Mouse (Mus musculus): Measurements from ENCODE around the gene Ankrd11. TPM values are rescaled to one million over a fixed set of nuclear protein-coding genes. Genes with fewer than 3 reads are reported as not detected.
A peak's percentile ranks its signal among the peaks of the same experiment; 100 is the strongest.

The Ankrd11 gene
- polyA plus RNA-seq, 1 experiment, result 77.7 TPM

- 74% methylated on average over 3 of the region's 3 CpGs for WGBS
- H3K36me3 ChIP-seq (ENCODE audit: control insufficient read depth, insufficient read depth, low read length), result peaks cover 22% of the 10 kb centered on the region
- no peak for TF ChIP-seq POLR2A (IDR thresholded peaks at IDR 0.05; ENCODE audit: low read depth, low read length)
- no peak for TF ChIP-seq CTCF (IDR thresholded peaks at IDR 0.05; ENCODE audit: extremely low read depth, insufficient read depth, insufficient read length, insufficient replicate concordance)
Observed at GRCm38 (mm10) chr8:122880302-122880701, 161.8 kb downstream of the Ankrd11 start.

GRCm38 (mm10) chr8:122878231-122878630 is 163.8 kb downstream of the Ankrd11 start:
- 83% methylated on average over 3 of the region's 3 CpGs for WGBS
- H3K27ac ChIP-seq (ENCODE audit: insufficient read depth, low read length), result no peak overlapping the region
- peaks cover 4% of the 10 kb centered on the region; the same call in 1 of the 2 replicates for H3K4me1 ChIP-seq (ENCODE audit: control insufficient read depth, insufficient read depth, insufficient read length)
- peaks cover 5% of the 10 kb centered on the region for H3K36me3 ChIP-seq (ENCODE audit: control insufficient read depth, insufficient read depth, low read length)
- no peak for DNase-seq (ENCODE audit: low read depth in 1 of 2, low spot score in 2 of 2)
- no peaks in the 10 kb centered on the region for H3K27me3 ChIP-seq (ENCODE audit: control insufficient read depth, insufficient read depth, low read length)
- H3K4me3 ChIP-seq (ENCODE audit: extremely low read depth, insufficient read depth, insufficient read length), result no peak overlapping the region
- TF ChIP-seq CTCF (IDR thresholded peaks at IDR 0.05; ENCODE audit: extremely low read depth, insufficient read depth, insufficient read length, insufficient replicate concordance) (no peak), POLR2A (IDR thresholded peaks at IDR 0.05; ENCODE audit: low read depth, low read length) (no peak)

More at GRCm38 (mm10) chr8:122880302-122880701, 161.8 kb downstream of the Ankrd11 start:
- no peak overlapping the region for H3K27ac ChIP-seq (ENCODE audit: insufficient read depth, low read length)
- no peaks in the 10 kb centered on the region for H3K27me3 ChIP-seq (ENCODE audit: control insufficient read depth, insufficient read depth, low read length)
- DNase-seq (ENCODE audit: low read depth in 1 of 2, low spot score in 2 of 2), result no peak
- no peak overlapping the region for H3K4me3 ChIP-seq (ENCODE audit: extremely low read depth, insufficient read depth, insufficient read length)
- H3K4me1 ChIP-seq (ENCODE audit: control insufficient read depth, insufficient read depth, insufficient read length), result no peaks in the 10 kb centered on the region

GRCm38 (mm10) chr8:122875186-122875585 is 166.9 kb downstream of the Ankrd11 start:
- no peak for DNase-seq (ENCODE audit: low read depth in 1 of 2, low spot score in 2 of 2)
- Histone ChIP-seq H3K4me1 (ENCODE audit: control insufficient read depth, insufficient read depth, insufficient read length) (peaks cover 10% of the 10 kb centered on the region; the same call in 1 of the 2 replicates), H3K27ac (ENCODE audit: insufficient read depth, low read length) (no peak overlapping the region), H3K27me3 (ENCODE audit: control insufficient read depth, insufficient read depth, low read length) (no peaks in the 10 kb centered on the region), H3K4me3 (ENCODE audit: extremely low read depth, insufficient read depth, insufficient read length) (no peak overlapping the region), H3K36me3 (ENCODE audit: control insufficient read depth, insufficient read depth, low read length) (no peaks in the 10 kb centered on the region)
- 93% methylated on average over 5 of the region's 5 CpGs for WGBS
- TF ChIP-seq POLR2A (IDR thresholded peaks at IDR 0.05; ENCODE audit: low read depth, low read length) (no peak), CTCF (IDR thresholded peaks at IDR 0.05; ENCODE audit: extremely low read depth, insufficient read depth, insufficient read length, insufficient replicate concordance) (no peak)

GRCm38 (mm10) chr8:122873171-122873570 is 168.9 kb downstream of the Ankrd11 start:
- no peak overlapping the region for H3K27ac ChIP-seq (ENCODE audit: insufficient read depth, low read length)
- DNase-seq (ENCODE audit: low read depth in 1 of 2, low spot score in 2 of 2), result peak in 1 of 2 experiments; percentile 28
- 15% methylated on average over 6 of the region's 6 CpGs for WGBS
- H3K4me1 ChIP-seq (ENCODE audit: control insufficient read depth, insufficient read depth, insufficient read length), result peaks cover 18% of the 10 kb centered on the region; the same call in 1 of the 2 replicates
- no peaks in the 10 kb centered on the region for H3K27me3 ChIP-seq (ENCODE audit: control insufficient read depth, insufficient read depth, low read length)
- H3K4me3 ChIP-seq (ENCODE audit: extremely low read depth, insufficient read depth, insufficient read length), result no peak overlapping the region
- no peaks in the 10 kb centered on the region for H3K36me3 ChIP-seq (ENCODE audit: control insufficient read depth, insufficient read depth, low read length)
- no peak for TF ChIP-seq CTCF (IDR thresholded peaks at IDR 0.05; ENCODE audit: extremely low read depth, insufficient read depth, insufficient read length, insufficient replicate concordance)
- no peak for TF ChIP-seq POLR2A (IDR thresholded peaks at IDR 0.05; ENCODE audit: low read depth, low read length)

GRCm38 (mm10) chr8:122871663-122872062 is 170.4 kb downstream of the Ankrd11 start:
- WGBS, result 76% methylated on average over 9 of the region's 9 CpGs
- no peak overlapping the region for H3K4me3 ChIP-seq (ENCODE audit: extremely low read depth, insufficient read depth, insufficient read length)

GRCm38 (mm10) chr8:122870377-122870863 is 171.7 kb downstream of the Ankrd11 start:
- peaks cover 18% of the 10 kb centered on the region; the same call in 1 of the 2 replicates for H3K4me1 ChIP-seq (ENCODE audit: control insufficient read depth, insufficient read depth, insufficient read length)
- H3K27me3 ChIP-seq (ENCODE audit: control insufficient read depth, insufficient read depth, low read length), result no peaks in the 10 kb centered on the region
- TF ChIP-seq POLR2A (IDR thresholded peaks at IDR 0.05; ENCODE audit: low read depth, low read length), result peak; percentile 45; the same call in 1 of the 2 replicates
- TF ChIP-seq CTCF (IDR thresholded peaks at IDR 0.05; ENCODE audit: extremely low read depth, insufficient read depth, insufficient read length, insufficient replicate concordance), result no peak
- 4% methylated on average over 31 of the region's 31 CpGs for WGBS
- peak overlapping the region; percentile 65 for H3K4me3 ChIP-seq (ENCODE audit: extremely low read depth, insufficient read depth, insufficient read length)
- peak; percentile 72 to 92 for DNase-seq (ENCODE audit: low read depth in 1 of 2, low spot score in 2 of 2)
- peak overlapping the region; percentile 69 for H3K27ac ChIP-seq (ENCODE audit: insufficient read depth, low read length)
- H3K36me3 ChIP-seq (ENCODE audit: control insufficient read depth, insufficient read depth, low read length), result no peaks in the 10 kb centered on the region

More at GRCm38 (mm10) chr8:122871663-122872062, 170.4 kb downstream of the Ankrd11 start:
- TF ChIP-seq CTCF (IDR thresholded peaks at IDR 0.05; ENCODE audit: extremely low read depth, insufficient read depth, insufficient read length, insufficient replicate concordance) (no peak), POLR2A (IDR thresholded peaks at IDR 0.05; ENCODE audit: low read depth, low read length) (no peak)
- Histone ChIP-seq H3K4me1 (ENCODE audit: control insufficient read depth, insufficient read depth, insufficient read length) (peaks cover 18% of the 10 kb centered on the region; the same call in 1 of the 2 replicates), H3K36me3 (ENCODE audit: control insufficient read depth, insufficient read depth, low read length) (no peaks in the 10 kb centered on the region), H3K27me3 (ENCODE audit: control insufficient read depth, insufficient read depth, low read length) (no peaks in the 10 kb centered on the region), H3K27ac (ENCODE audit: insufficient read depth, low read length) (no peak overlapping the region)
- DNase-seq (ENCODE audit: low read depth in 1 of 2, low spot score in 2 of 2), result no peak

- DNase-seq (ENCODE audit: low read depth in 1 of 2, low spot score in 2 of 2), result no peak
- Histone ChIP-seq H3K27me3 (ENCODE audit: control insufficient read depth, insufficient read depth, low read length) (no peaks in the 10 kb centered on the region), H3K4me3 (ENCODE audit: extremely low read depth, insufficient read depth, insufficient read length) (no peak overlapping the region), H3K27ac (ENCODE audit: insufficient read depth, low read length) (no peak overlapping the region), H3K4me1 (ENCODE audit: control insufficient read depth, insufficient read depth, insufficient read length) (peaks cover 13% of the 10 kb centered on the region; the same call in 1 of the 2 replicates), H3K36me3 (ENCODE audit: control insufficient read depth, insufficient read depth, low read length) (no peaks in the 10 kb centered on the region)
- TF ChIP-seq POLR2A (IDR thresholded peaks at IDR 0.05; ENCODE audit: low read depth, low read length) (no peak), CTCF (IDR thresholded peaks at IDR 0.05; ENCODE audit: extremely low read depth, insufficient read depth, insufficient read length, insufficient replicate concordance) (no peak)
- WGBS, result 93% methylated on average over 6 of the region's 6 CpGs
Observed at GRCm38 (mm10) chr8:122867982-122868381, 174.1 kb downstream of the Ankrd11 start.

Measured in spleen, adult 2 months (tissue).